Mouse (Mus musculus) cerebellum, adult 9-11 months (tissue): ENCODE measurements around the gene Cdk5rap2.

Source experiments
- DNase-seq: peaks from one replicate; pipeline ENCODE4 v3.0.0; 2022

The Cdk5rap2 gene

GRCm38 (mm10) chr4:70409994-70410721 is at the start of gene Cdk5rap2:
Gene Cdk5rap2 (minus strand): TSS chr4:70410443.
- DNase-seq, result peak; percentile 96

GRCm38 (mm10) chr4:70452161-70452560 is 41.9 kb upstream of the Cdk5rap2 start:
- DNase-seq, result no peak

- DNase-seq, result peak; percentile 28
These were observed 41.5 kb upstream of the Cdk5rap2 start for GRCm38 (mm10) chr4:70451750-70452149.

- DNase-seq, result no peak
These were observed 39.4 kb upstream of the Cdk5rap2 start for GRCm38 (mm10) chr4:70449668-70450067.

GRCm38 (mm10) chr4:70446774-70447173 is 36.5 kb upstream of the Cdk5rap2 start:
- DNase-seq, result no peak

- DNase-seq, result no peak
These were observed 10.0 kb upstream of the Cdk5rap2 start for GRCm38 (mm10) chr4:70420202-70420601.

GRCm38 (mm10) chr4:70412126-70412525 is 1.9 kb upstream of the Cdk5rap2 start:
- DNase-seq, result peak; percentile 55

- DNase-seq, result peak; percentile 33
These were observed 787 bp downstream of the Cdk5rap2 start for GRCm38 (mm10) chr4:70409456-70409855.

- peak; percentile 83 for DNase-seq
These were observed 8.0 kb downstream of the Cdk5rap2 start for GRCm38 (mm10) chr4:70402109-70402819.

GRCm38 (mm10) chr4:70399476-70399875 is 10.8 kb downstream of the Cdk5rap2 start:
- DNase-seq, result no peak

GRCm38 (mm10) chr4:70399074-70399473 is 11.2 kb downstream of the Cdk5rap2 start:
- DNase-seq, result no peak

- DNase-seq, result no peak
These were observed 12.2 kb downstream of the Cdk5rap2 start for GRCm38 (mm10) chr4:70398088-70398487.

- no peak for DNase-seq
These were observed 13.5 kb downstream of the Cdk5rap2 start for GRCm38 (mm10) chr4:70396701-70397100.

GRCm38 (mm10) chr4:70394736-70395135 is 15.5 kb downstream of the Cdk5rap2 start:
- DNase-seq, result no peak

- no peak for DNase-seq
These were observed 18.4 kb downstream of the Cdk5rap2 start for GRCm38 (mm10) chr4:70391760-70392372.

GRCm38 (mm10) chr4:70391073-70391472 is 19.2 kb downstream of the Cdk5rap2 start:
- DNase-seq, result no peak

GRCm38 (mm10) chr4:70386206-70386605 is 24.0 kb downstream of the Cdk5rap2 start:
- DNase-seq, result no peak

GRCm38 (mm10) chr4:70377359-70377758 is 32.9 kb downstream of the Cdk5rap2 start:
- DNase-seq, result peak; percentile 36

GRCm38 (mm10) chr4:70365061-70365858 is 45.0 kb downstream of the Cdk5rap2 start:
- no peak for DNase-seq

GRCm38 (mm10) chr4:70361366-70361765 is 48.9 kb downstream of the Cdk5rap2 start:
- no peak for DNase-seq

- peak; percentile 73 for DNase-seq
These were observed 54.4 kb downstream of the Cdk5rap2 start for GRCm38 (mm10) chr4:70355659-70356350.

- no peak for DNase-seq
These were observed 55.8 kb downstream of the Cdk5rap2 start for GRCm38 (mm10) chr4:70354448-70354847.
